Mouse (Mus musculus) liver, embryonic 14.5 days (tissue): ENCODE results near the gene Mrgprg.

ENCODE experiments used
- CTCF ChIP-seq: IDR thresholded peaks from 2 replicates; pipeline ENCODE4 v1.5.1; 2016; ENCODE audit warnings: antibody characterized with exemption, low read depth, control low read depth
- EP300 ChIP-seq: IDR thresholded peaks from 2 replicates; pipeline ENCODE4 v1.6.1; 2016; ENCODE audit warnings: antibody characterized with exemption, low read depth

GRCm38 (mm10) chr7:143717811-143718210, 49.0 kb downstream of the Mrgprg start:
- TF ChIP-seq CTCF (no peak), EP300 (no peak)
